Mouse (Mus musculus): ENCODE measurements around the gene Pin4. TPM values are rescaled to one million over a fixed set of nuclear protein-coding genes. Genes with fewer than 3 reads are reported as not detected.
A peak's percentile ranks its signal among the peaks of the same experiment; 100 is the strongest.
"Not testable (repeated sequence)": the region's sequence is repeated elsewhere in the genome, so short reads cannot be mapped to it uniquely, and the experiment has no call there.

Gene Pin4
- 10 to 100 TPM; 35.5 to 38.2 TPM for total RNA-seq (2021)
- long read RNA-seq, experiment 1, transcript Pin4-201 (4 exons, 489 nt): major isoform, 36 of 38 reads
- long read RNA-seq, experiment 1, partial matches to known transcripts: 2 of 38 reads
- long read RNA-seq, experiment 1, other reads (novel, unspliced or antisense): 0 of 38 reads
- long read RNA-seq, experiment 2, transcript Pin4-201 (4 exons, 489 nt): major isoform, 23 of 24 reads
- long read RNA-seq, experiment 2, partial matches to known transcripts: 0 of 24 reads
- long read RNA-seq, experiment 2, other reads (novel, unspliced or antisense): 0 of 24 reads

- DNase-seq (ENCODE audit: low spot score): peak; percentile 92
Measured at GRCm38 (mm10) chrX:102119042-102119864, at the start of gene Pin4. TSS of gene Pin4 (plus strand) at chrX:102119447.

GRCm38 (mm10) chrX:102070591-102071471 is 48.4 kb upstream of the Pin4 start, which contains the start of gene Rtl5:
TSS of gene Rtl5 (minus strand) at chrX:102071304.
- DNase-seq (ENCODE audit: low spot score): peak; percentile 53

- DNase-seq (ENCODE audit: low spot score): no peak
Measured at GRCm38 (mm10) chrX:102071517-102071916, 47.7 kb upstream of the Pin4 start.

GRCm38 (mm10) chrX:102073605-102074325 is 45.5 kb upstream of the Pin4 start:
- no peak for DNase-seq (ENCODE audit: low spot score)

GRCm38 (mm10) chrX:102074435-102074834 is 44.8 kb upstream of the Pin4 start:
- no peak for DNase-seq (ENCODE audit: low spot score)

GRCm38 (mm10) chrX:102075158-102075557 is 44.1 kb upstream of the Pin4 start:
- DNase-seq (ENCODE audit: low spot score): no peak

GRCm38 (mm10) chrX:102076886-102077765 is 42.1 kb upstream of the Pin4 start:
- no peak for DNase-seq (ENCODE audit: low spot score)

- no peak for DNase-seq (ENCODE audit: low spot score)
Measured at GRCm38 (mm10) chrX:102081076-102081475, 38.2 kb upstream of the Pin4 start.

GRCm38 (mm10) chrX:102081573-102082279 is 37.5 kb upstream of the Pin4 start:
- DNase-seq (ENCODE audit: low spot score): no peak

- no peak for DNase-seq (ENCODE audit: low spot score)
Measured at GRCm38 (mm10) chrX:102082340-102082739, 36.9 kb upstream of the Pin4 start.

GRCm38 (mm10) chrX:102085798-102086443 is 33.3 kb upstream of the Pin4 start:
- no peak for DNase-seq (ENCODE audit: low spot score)

GRCm38 (mm10) chrX:102090605-102091004 is 28.6 kb upstream of the Pin4 start:
- DNase-seq (ENCODE audit: low spot score): no peak

- no peak for DNase-seq (ENCODE audit: low spot score)
Measured at GRCm38 (mm10) chrX:102094381-102094904, 24.8 kb upstream of the Pin4 start.

- no peak for DNase-seq (ENCODE audit: low spot score)
Measured at GRCm38 (mm10) chrX:102101886-102102285, 17.4 kb upstream of the Pin4 start.

GRCm38 (mm10) chrX:102103830-102104229 is 15.4 kb upstream of the Pin4 start:
- not testable (repeated sequence) for DNase-seq (ENCODE audit: low spot score)

- DNase-seq (ENCODE audit: low spot score): not testable (repeated sequence)
Measured at GRCm38 (mm10) chrX:102109349-102109748, 9.9 kb upstream of the Pin4 start.

GRCm38 (mm10) chrX:102115676-102116075 is 3.6 kb upstream of the Pin4 start:
- no peak for DNase-seq (ENCODE audit: low spot score)

- DNase-seq (ENCODE audit: low spot score): no peak
Measured at GRCm38 (mm10) chrX:102121321-102121720, 2.1 kb downstream of the Pin4 start.
